Mouse (Mus musculus): Measurements from ENCODE around the gene Tuba1a. TPM values are rescaled to one million over a fixed set of nuclear protein-coding genes. Genes with fewer than 3 reads are reported as not detected.
A peak's percentile ranks its signal among the peaks of the same experiment; 100 is the strongest.

Tuba1a gene
- polyA plus RNA-seq, 1 experiment from 2014 or later, result 915 TPM

GRCm38 (mm10) chr15:98991540-98992050 lies 38.1 kb upstream of the Tuba1a start:
- no peaks in the 10 kb centered on the region for H3K36me3 ChIP-seq
- no peak overlapping the region for H3K9ac ChIP-seq
- H3K27me3 ChIP-seq (replicated peaks), result no peaks in the 10 kb centered on the region
- no peak for ATAC-seq (ENCODE audit: insufficient read depth, low FRiP score, low read depth)
- H3K27ac ChIP-seq, result 0 out of 2 replicates have a peak overlapping the region, but pooled peaks have one; percentile 18
- H3K9me3 ChIP-seq, result no peaks in the 10 kb centered on the region
- peak overlapping the region; percentile 62; the same call in 1 of the 2 replicates for H3K4me2 ChIP-seq
- WGBS, result 33% methylated on average over 9 of the region's 9 CpGs
- no peak overlapping the region for H3K4me3 ChIP-seq (replicated peaks)
- H3K4me1 ChIP-seq, result peaks cover 16% of the 10 kb centered on the region; the same call in 1 of the 2 replicates

- Histone ChIP-seq H3K4me1 (peaks cover 16% of the 10 kb centered on the region; the same call in 1 of the 2 replicates), H3K27me3 (replicated peaks) (no peaks in the 10 kb centered on the region), H3K27ac (peak overlapping the region; percentile 40; the same call in 1 of the 2 replicates), H3K4me2 (peak overlapping the region; percentile 17; the same call in 1 of the 2 replicates), H3K9ac (no peak overlapping the region), H3K36me3 (no peaks in the 10 kb centered on the region), H3K4me3 (replicated peaks) (no peak overlapping the region), H3K9me3 (no peaks in the 10 kb centered on the region)
- no peak for ATAC-seq (ENCODE audit: insufficient read depth, low FRiP score, low read depth)
- WGBS, result 34% methylated on average over 15 of the region's 15 CpGs
Measured at GRCm38 (mm10) chr15:98990669-98991539, 37.4 kb upstream of the Tuba1a start.

GRCm38 (mm10) chr15:98989701-98990430 lies 36.4 kb upstream of the Tuba1a start:
- H3K9ac ChIP-seq, result no peak overlapping the region
- ATAC-seq (ENCODE audit: insufficient read depth, low FRiP score, low read depth), result no peak
- no peak overlapping the region for H3K4me3 ChIP-seq (replicated peaks)
- H3K4me2 ChIP-seq, result no peak overlapping the region
- H3K9me3 ChIP-seq, result no peaks in the 10 kb centered on the region
- peaks cover 16% of the 10 kb centered on the region; the same call in 1 of the 2 replicates for H3K4me1 ChIP-seq
- WGBS, result 47% methylated on average over 10 of the region's 12 CpGs
- H3K27ac ChIP-seq, result 0 out of 2 replicates have a peak overlapping the region, but pooled peaks have one; percentile 40
- no peaks in the 10 kb centered on the region for H3K36me3 ChIP-seq
- H3K27me3 ChIP-seq (replicated peaks), result no peaks in the 10 kb centered on the region

GRCm38 (mm10) chr15:98988787-98989186 lies 35.3 kb upstream of the Tuba1a start:
- Histone ChIP-seq H3K9ac (no peak overlapping the region), H3K4me3 (replicated peaks) (no peak overlapping the region), H3K36me3 (no peaks in the 10 kb centered on the region), H3K27ac (no peak overlapping the region), H3K9me3 (no peaks in the 10 kb centered on the region), H3K4me2 (no peak overlapping the region), H3K4me1 (peaks cover 16% of the 10 kb centered on the region; the same call in 1 of the 2 replicates), H3K27me3 (replicated peaks) (no peaks in the 10 kb centered on the region)
- 76% methylated on average over 3 of the region's 3 CpGs for WGBS
- ATAC-seq (ENCODE audit: insufficient read depth, low FRiP score, low read depth), result no peak

- H3K27ac ChIP-seq, result peak overlapping the region; percentile 87
- ATAC-seq (ENCODE audit: insufficient read depth, low FRiP score, low read depth), result no peak
- H3K4me3 ChIP-seq (replicated peaks), result no peak overlapping the region
- WGBS, result 59% methylated on average over 8 of the region's 8 CpGs
- H3K36me3 ChIP-seq, result no peaks in the 10 kb centered on the region
- peaks cover 16% of the 10 kb centered on the region; the same call in 1 of the 2 replicates for H3K4me1 ChIP-seq
- no peak overlapping the region for H3K9ac ChIP-seq
- no peaks in the 10 kb centered on the region for H3K9me3 ChIP-seq
- H3K4me2 ChIP-seq, result no peak overlapping the region
- no peaks in the 10 kb centered on the region for H3K27me3 ChIP-seq (replicated peaks)
Measured at GRCm38 (mm10) chr15:98987661-98988181, 34.2 kb upstream of the Tuba1a start.

- Histone ChIP-seq H3K9ac (no peak overlapping the region), H3K27ac (peak overlapping the region; percentile 87), H3K4me2 (no peak overlapping the region; the same call in 1 of the 2 replicates), H3K9me3 (no peaks in the 10 kb centered on the region), H3K4me1 (peaks cover 16% of the 10 kb centered on the region; the same call in 1 of the 2 replicates), H3K4me3 (replicated peaks) (no peak overlapping the region), H3K27me3 (replicated peaks) (no peaks in the 10 kb centered on the region), H3K36me3 (no peaks in the 10 kb centered on the region)
- ATAC-seq (ENCODE audit: insufficient read depth, low FRiP score, low read depth), result no peak
- 36% methylated on average over 7 of the region's 7 CpGs for WGBS
Measured at GRCm38 (mm10) chr15:98987077-98987630, 33.7 kb upstream of the Tuba1a start.

- Histone ChIP-seq H3K36me3 (no peaks in the 10 kb centered on the region), H3K4me3 (replicated peaks) (peak overlapping the region; percentile 53), H3K4me1 (0 out of 2 replicates have a peak, but pooled peaks cover 10% of the 10 kb centered on the region), H3K27me3 (replicated peaks) (no peaks in the 10 kb centered on the region), H3K9ac (0 out of 2 replicates have a peak overlapping the region, but pooled peaks have one; percentile 21), H3K27ac (peak overlapping the region; percentile 87), H3K4me2 (peak overlapping the region; percentile 52), H3K9me3 (no peaks in the 10 kb centered on the region)
- 42% methylated on average over 12 of the region's 12 CpGs for WGBS
- no peak for ATAC-seq (ENCODE audit: insufficient read depth, low FRiP score, low read depth)
Measured at GRCm38 (mm10) chr15:98985982-98986715, 32.6 kb upstream of the Tuba1a start.

- WGBS, result 3% methylated on average over 29 of the region's 29 CpGs
- no peaks in the 10 kb centered on the region for H3K9me3 ChIP-seq
- peak overlapping the region; percentile 52 for H3K4me2 ChIP-seq
- peak overlapping the region; percentile 87 for H3K27ac ChIP-seq
- peak overlapping the region; percentile 53 for H3K4me3 ChIP-seq (replicated peaks)
- no peaks in the 10 kb centered on the region for H3K36me3 ChIP-seq
- 0 out of 2 replicates have a peak, but pooled peaks cover 8% of the 10 kb centered on the region for H3K4me1 ChIP-seq
- ATAC-seq (ENCODE audit: insufficient read depth, low FRiP score, low read depth), result peak; percentile 76; the same call in 1 of the 2 replicates
- H3K27me3 ChIP-seq (replicated peaks), result no peaks in the 10 kb centered on the region
- H3K9ac ChIP-seq, result peak overlapping the region; percentile 21; the same call in 1 of the 2 replicates
Measured at GRCm38 (mm10) chr15:98985240-98985981, 31.9 kb upstream of the Tuba1a start.

GRCm38 (mm10) chr15:98984681-98985080 lies 31.2 kb upstream of the Tuba1a start:
- no peak overlapping the region for H3K4me3 ChIP-seq (replicated peaks)
- H3K4me2 ChIP-seq, result peak overlapping the region; percentile 52; the same call in 1 of the 2 replicates
- no peaks in the 10 kb centered on the region for H3K36me3 ChIP-seq
- ATAC-seq (ENCODE audit: insufficient read depth, low FRiP score, low read depth), result no peak
- no peaks in the 10 kb centered on the region for H3K27me3 ChIP-seq (replicated peaks)
- H3K9me3 ChIP-seq, result no peaks in the 10 kb centered on the region
- peak overlapping the region; percentile 87 for H3K27ac ChIP-seq
- 55% methylated on average over 6 of the region's 6 CpGs for WGBS
- no peak overlapping the region for H3K9ac ChIP-seq
- 0 out of 2 replicates have a peak, but pooled peaks cover 4% of the 10 kb centered on the region for H3K4me1 ChIP-seq

- 49% methylated on average over 16 of the region's 16 CpGs for WGBS
- no peaks in the 10 kb centered on the region for H3K9me3 ChIP-seq
- 0 out of 2 replicates have a peak, but pooled peaks cover 4% of the 10 kb centered on the region for H3K4me1 ChIP-seq
- H3K36me3 ChIP-seq, result no peaks in the 10 kb centered on the region
- no peaks in the 10 kb centered on the region for H3K27me3 ChIP-seq (replicated peaks)
- ATAC-seq (ENCODE audit: insufficient read depth, low FRiP score, low read depth), result no peak
- no peak overlapping the region for H3K4me3 ChIP-seq (replicated peaks)
- H3K4me2 ChIP-seq, result no peak overlapping the region
- peak overlapping the region; percentile 26; the same call in 1 of the 2 replicates for H3K27ac ChIP-seq
- no peak overlapping the region for H3K9ac ChIP-seq
Measured at GRCm38 (mm10) chr15:98983431-98984081, 30.1 kb upstream of the Tuba1a start.
